25 mouse cellular contexts compared by ENCODE assay signal in genomic region chr13:5892684-5893447, GRCm38 (mm10). TPM values are rescaled to one million over a fixed set of nuclear protein-coding genes. Genes with fewer than 3 reads are reported as not detected.
DNase-seq lines count a peak whose midpoint lies in the region; ATAC-seq and TF ChIP-seq lines count a peak whose summit lies in the region.
"Had no signal": no experiment of that assay in that cellular context is flagged by ENCODE, and none has a peak within 500 bp of the region (broad histone marks: within the 10 kb centered on the region; RNA-seq: fewer than 3 reads in every experiment).

No protein-coding gene starts in this region.

- no peak overlapping the region for H3K9ac ChIP-seq in stomach, embryonic 16.5 days (ENCODE audit: low read length)
- H3K9ac ChIP-seq in liver, postnatal 0 days (replicated peaks) = no peak overlapping the region
- H3K9ac ChIP-seq: embryonic facial prominence, embryonic 12.5 days; forebrain, embryonic 13.5 days; hindbrain, embryonic 15.5 days; kidney, embryonic 15.5 days; liver, embryonic 15.5 days; stomach, embryonic 15.5 days had no signal

- ATAC-seq in frontal cortex, adult (ENCODE audit: low TSS enrichment) = 0 out of 2 replicates have a peak, but pooled peaks have one; percentile 67
- ATAC-seq in stomach, embryonic 16.5 days (ENCODE audit: insufficient read depth, low FRiP score) = no peak
- ATAC-seq in liver, postnatal 0 days = no peak
- ATAC-seq: forebrain, embryonic 13.5 days; midbrain, embryonic 16.5 days had no signal

- no peaks in the 10 kb centered on the region for H3K27me3 ChIP-seq in C2C12 (ENCODE audit: control insufficient read depth, insufficient read depth, insufficient read length)
- H3K27me3 ChIP-seq in stomach, embryonic 16.5 days (ENCODE audit: control insufficient read depth, insufficient read depth, low read length) = no peaks in the 10 kb centered on the region
- H3K27me3 ChIP-seq in liver, postnatal 0 days (ENCODE audit: insufficient read depth, low read length) = no peaks in the 10 kb centered on the region
- H3K27me3 ChIP-seq: embryonic facial prominence, embryonic 12.5 days; forebrain, embryonic 13.5 days; hindbrain, embryonic 15.5 days; kidney, embryonic 15.5 days; liver, embryonic 15.5 days; stomach, embryonic 15.5 days had no signal

- TF ChIP-seq CTCF in C2C12 (IDR thresholded peaks at IDR 0.05; ENCODE audit: control insufficient read depth, insufficient read depth, insufficient read length) = no peak
- no peak for TF ChIP-seq CTCF in liver, postnatal 0 days (IDR thresholded peaks at IDR 0.05; ENCODE audit: low read depth)

- H3K9me3 ChIP-seq in stomach, embryonic 16.5 days (replicated peaks; ENCODE audit: control insufficient read depth, low read length) = no peaks in the 10 kb centered on the region
- no peaks in the 10 kb centered on the region for H3K9me3 ChIP-seq in liver, postnatal 0 days (ENCODE audit: low read length)
- H3K9me3 ChIP-seq: embryonic facial prominence, embryonic 12.5 days; forebrain, embryonic 13.5 days; hindbrain, embryonic 15.5 days; kidney, embryonic 15.5 days; limb, embryonic 10.5 days; liver, embryonic 15.5 days; midbrain, embryonic 10.5 days; stomach, embryonic 15.5 days had no signal

- H3K79me2 ChIP-seq in C2C12 (ENCODE audit: control insufficient read depth, insufficient read depth) = no peaks in the 10 kb centered on the region

- DNase-seq in frontal cortex, postnatal 14 days (ENCODE audit: low spot score in 2 of 2) = no peak
- peak; percentile 46 for DNase-seq in induced T-regulatory cell, adult 2 months (ENCODE audit: low read depth)
- DNase-seq in liver, postnatal 0 days = no peak
- no peak for DNase-seq in MN1 (ENCODE audit: low spot score)
- DNase-seq: adrenal gland, postnatal 25 days; B cell, adult 2 months; cerebellum, adult 9-11 months; gastrocnemius, postnatal 25 days; heart, adult 18-20 months; heart, postnatal 4 days; kidney, adult 11 months; liver; thymus, adult 2 months had no signal

- WGBS in stomach, embryonic 16.5 days = 62% methylated on average over 9 of the region's 9 CpGs
- 70% methylated on average over 9 of the region's 9 CpGs for WGBS in liver, postnatal 0 days (ENCODE audit: insufficient replicate concordance)

- no peaks in the 10 kb centered on the region for H3K36me3 ChIP-seq in C2C12 (ENCODE audit: control insufficient read depth, insufficient read depth)
- H3K36me3 ChIP-seq in stomach, embryonic 16.5 days (ENCODE audit: control insufficient read depth, insufficient read depth, low read length) = no peaks in the 10 kb centered on the region
- H3K36me3 ChIP-seq in liver, postnatal 0 days (replicated peaks; ENCODE audit: insufficient read depth, low read length) = no peaks in the 10 kb centered on the region
- H3K36me3 ChIP-seq: embryonic facial prominence, embryonic 12.5 days; hindbrain, embryonic 15.5 days; kidney, embryonic 15.5 days; limb, embryonic 10.5 days; liver, embryonic 15.5 days; midbrain, embryonic 10.5 days; stomach, embryonic 15.5 days had no signal

- TF ChIP-seq EP300 in liver, postnatal 0 days (IDR thresholded peaks at IDR 0.05; ENCODE audit: low read depth) = no peak

- no peaks in the 10 kb centered on the region for H3K79me3 ChIP-seq in C2C12 (ENCODE audit: low read depth)

- H3K4me3 ChIP-seq in C2C12 (ENCODE audit: insufficient read depth, poor library complexity, severe bottlenecking) = no peak overlapping the region
- no peak overlapping the region for H3K4me3 ChIP-seq in stomach, embryonic 16.5 days (replicated peaks; ENCODE audit: low read length)
- H3K4me3 ChIP-seq in liver, postnatal 0 days (ENCODE audit: low read depth, low read length) = no peak overlapping the region
- H3K4me3 ChIP-seq: embryonic facial prominence, embryonic 12.5 days; forebrain, embryonic 13.5 days; hindbrain, embryonic 15.5 days; kidney, embryonic 15.5 days; limb, embryonic 10.5 days; liver, embryonic 15.5 days; midbrain, embryonic 10.5 days; stomach, embryonic 15.5 days had no signal

- peak overlapping the region; percentile 29; the same call in 1 of the 2 replicates for H3K27ac ChIP-seq in stomach, embryonic 16.5 days (ENCODE audit: low read length)
- H3K27ac ChIP-seq in liver, postnatal 0 days (ENCODE audit: low read depth) = no peak overlapping the region
- H3K27ac ChIP-seq: embryonic facial prominence, embryonic 12.5 days; forebrain, embryonic 13.5 days; hindbrain, embryonic 15.5 days; kidney, embryonic 15.5 days; limb, embryonic 10.5 days; liver, embryonic 15.5 days; midbrain, embryonic 10.5 days; stomach, embryonic 15.5 days had no signal

- H3ac ChIP-seq in C2C12 (ENCODE audit: control insufficient read depth, insufficient read length, low read depth) = no peak overlapping the region

- H3K4me2 ChIP-seq in stomach, embryonic 16.5 days (ENCODE audit: low read depth, low read length) = no peak overlapping the region
- no peak overlapping the region for H3K4me2 ChIP-seq in liver, postnatal 0 days (ENCODE audit: low read depth, low read length)
- H3K4me2 ChIP-seq: embryonic facial prominence, embryonic 12.5 days; forebrain, embryonic 13.5 days; hindbrain, embryonic 15.5 days; kidney, embryonic 15.5 days; liver, embryonic 15.5 days; stomach, embryonic 15.5 days had no signal

- H3K4me1 ChIP-seq in stomach, embryonic 16.5 days (ENCODE audit: control insufficient read depth, insufficient read depth, low read length) = no peaks in the 10 kb centered on the region
- H3K4me1 ChIP-seq in liver, postnatal 0 days (ENCODE audit: insufficient read depth) = 0 out of 2 replicates have a peak, but pooled peaks cover 2% of the 10 kb centered on the region
- H3K4me1 ChIP-seq: embryonic facial prominence, embryonic 12.5 days; forebrain, embryonic 13.5 days; hindbrain, embryonic 15.5 days; liver, embryonic 15.5 days; midbrain, embryonic 10.5 days; stomach, embryonic 15.5 days had no signal

TF ChIP-seq in C2C12, 6 proteins besides CTCF, POLR2A, EP300 and RAD21:
- TF ChIP-seq CEBPB (IDR thresholded peaks at IDR 0.05; ENCODE audit: low read depth) (peak; percentile 15), USF1 (IDR thresholded peaks at IDR 0.05; ENCODE audit: low read depth) (no peak), MYOG (IDR thresholded peaks at IDR 0.05; ENCODE audit: control insufficient read depth, extremely low read depth, insufficient read length) (no peak), FOSL1 (IDR thresholded peaks at IDR 0.05; ENCODE audit: insufficient read depth, low read length, poor library complexity, severe bottlenecking) (peak; percentile 70), MYOD1 (IDR thresholded peaks at IDR 0.05; ENCODE audit: control insufficient read depth, insufficient read length, low read depth) (peak; percentile 55), MAX (IDR thresholded peaks at IDR 0.05) (no peak)
TF ChIP-seq in C2C12: peak in this region for 3.

RNA-seq across cellular contexts. Expression of gene Klf6, which starts 31.6 kb away (rescaled TPM):
- polyA plus RNA-seq in C2C12 (2012; fragmentation: generic; extraction: Trizol) = 21.8 TPM
- polyA plus RNA-seq in stomach, embryonic 16.5 days (2015; fragmentation: Nextera tagmentation; extraction: Ambion mirVana) = 99.4 and 107 TPM in 2 replicates
- polyA plus RNA-seq in liver, postnatal 0 days (2015; fragmentation: Nextera tagmentation; extraction: Ambion mirVana) = 15.3 and 18.9 TPM in 2 replicates
